ENCODE assay signal across 33 mouse cellular contexts in genomic region chr2:154991411-154991810, GRCm38 (mm10). TPM values are rescaled to one million over a fixed set of nuclear protein-coding genes. Genes with fewer than 3 reads are reported as not detected.
A peak's percentile ranks its signal among the peaks of the same experiment; 100 is the strongest.
DNase-seq lines count a peak whose midpoint lies in the region; ATAC-seq and TF ChIP-seq lines count a peak whose summit lies in the region.
"Had no signal": no experiment of that assay in that cellular context is flagged by ENCODE, and none has a peak within 500 bp of the region (broad histone marks: within the 10 kb centered on the region; RNA-seq: fewer than 3 reads in every experiment).

No protein-coding gene starts in this region.

- H3K27ac ChIP-seq in spleen, adult 2 months (ENCODE audit: insufficient read depth, low read length) = 0 out of 2 replicates have a peak overlapping the region, but pooled peaks have one; percentile 14
- H3K27ac ChIP-seq: embryonic facial prominence, embryonic 10.5 days; embryonic facial prominence, embryonic 15.5 days; forebrain, embryonic 13.5 days; heart, embryonic 15.5 days; kidney, postnatal 0 days; left cerebral cortex, adult 2 months; liver, embryonic 13.5 days; neural tube, embryonic 15.5 days had no signal

- TF ChIP-seq CTCF in spleen, adult 2 months (IDR thresholded peaks at IDR 0.05; ENCODE audit: extremely low read depth, insufficient read depth, insufficient read length, insufficient replicate concordance) = no peak

- ATAC-seq in activated CD4-positive, CD25-positive, alpha-beta regulatory T cell, adult 4 months = peak; percentile 88
- ATAC-seq: forebrain, embryonic 13.5 days; hindbrain, embryonic 16.5 days; intestine, embryonic 16.5 days; lung, postnatal 0 days had no signal

- peak in 1 of 2 experiments; percentile 11 for DNase-seq in spleen, adult 2 months (ENCODE audit: low read depth in 1 of 2, low spot score in 2 of 2)
- DNase-seq in spleen, adult 12 weeks (ENCODE audit: low spot score) = no peak
- peak; percentile 22 for DNase-seq in thymus, postnatal 0 days (ENCODE audit: low spot score)
- no peak for DNase-seq in layer of hippocampus, adult 8-10 months (ENCODE audit: low spot score in 2 of 2)
- DNase-seq in kidney, postnatal 4 days = no peak
- DNase-seq in layer of hippocampus, adult 9-10 months (ENCODE audit: low spot score) = no peak
- DNase-seq: adrenal gland, postnatal 36 days; cerebellum, adult 18-20 months; cerebellum, postnatal 25 days; gastrocnemius, postnatal 10 days; kidney, adult 8-10 months; left cerebral cortex, postnatal 4 days; liver, embryonic 13.5 days; lung, adult 18-20 months; lung, postnatal 4 days; midbrain, embryonic 14.5 days; retina, postnatal 1 day; right cerebral cortex, postnatal 14 days had no signal

- no peaks in the 10 kb centered on the region for H3K36me3 ChIP-seq in spleen, adult 2 months (ENCODE audit: control insufficient read depth, insufficient read depth, low read length)
- H3K36me3 ChIP-seq: embryonic facial prominence, embryonic 10.5 days; embryonic facial prominence, embryonic 15.5 days; heart, embryonic 15.5 days; liver, embryonic 13.5 days; neural tube, embryonic 15.5 days had no signal

- H3K4me3 ChIP-seq in spleen, adult 2 months (ENCODE audit: extremely low read depth, insufficient read depth, insufficient read length) = no peak overlapping the region
- H3K4me3 ChIP-seq: embryonic facial prominence, embryonic 10.5 days; embryonic facial prominence, embryonic 15.5 days; forebrain, embryonic 13.5 days; heart, embryonic 15.5 days; left cerebral cortex, adult 2 months; liver, embryonic 13.5 days; neural tube, embryonic 15.5 days had no signal

- TF ChIP-seq POLR2A in spleen, adult 2 months (IDR thresholded peaks at IDR 0.05; ENCODE audit: low read depth, low read length) = no peak

- no peaks in the 10 kb centered on the region for H3K4me1 ChIP-seq in spleen, adult 2 months (ENCODE audit: control insufficient read depth, insufficient read depth, insufficient read length)
- H3K4me1 ChIP-seq: embryonic facial prominence, embryonic 10.5 days; embryonic facial prominence, embryonic 15.5 days; forebrain, embryonic 13.5 days; heart, embryonic 15.5 days; liver, embryonic 13.5 days; neural tube, embryonic 15.5 days had no signal

- 33% methylated on average over 8 of the region's 8 CpGs for WGBS in spleen, adult 2 months

- H3K27me3 ChIP-seq in spleen, adult 2 months (ENCODE audit: control insufficient read depth, insufficient read depth, low read length) = no peaks in the 10 kb centered on the region
- H3K27me3 ChIP-seq: CH12.LX; embryonic facial prominence, embryonic 15.5 days; forebrain, embryonic 13.5 days; heart, embryonic 15.5 days; liver, embryonic 13.5 days; neural tube, embryonic 15.5 days had no signal

RNA-seq across cellular contexts. Expression of gene Gm14226, which starts 26.7 kb away (rescaled TPM):
- polyA plus RNA-seq in spleen, adult 2 months (2012; rRNA removed) = 2.5 and 3.2 TPM in 2 replicates
- under 1 TPM in 1 of 2 experiments, not detected in 1; 0.19 TPM for polyA plus RNA-seq in activated CD4-positive, CD25-positive, alpha-beta regulatory T cell, adult 4 months (2017; shearing (Covaris generic))
- 0.05 TPM in 2 replicates for polyA plus RNA-seq in thymus, postnatal 0 days (2015; fragmentation: Nextera tagmentation; extraction: Ambion mirVana)
- under 1 TPM; 0.14 to 0.37 (median 0.28) TPM for total RNA-seq in layer of hippocampus, adult 8-10 months (2022)
- total RNA-seq: CH12.LX; gastrocnemius, postnatal 10 days; megakaryocyte-erythroid progenitor cell, adult 5-6 weeks; monocyte, adult 5-6 weeks had no signal
- polyA plus RNA-seq: small intestine, adult 2 months had no signal
